Mouse (Mus musculus): Measurements from ENCODE around the gene Ffar1. TPM values are rescaled to one million over a fixed set of nuclear protein-coding genes. Genes with fewer than 3 reads are reported as not detected.

Ffar1 gene
- polyA plus RNA-seq, 1 experiment from 2014 or later = not detected

DNA sequence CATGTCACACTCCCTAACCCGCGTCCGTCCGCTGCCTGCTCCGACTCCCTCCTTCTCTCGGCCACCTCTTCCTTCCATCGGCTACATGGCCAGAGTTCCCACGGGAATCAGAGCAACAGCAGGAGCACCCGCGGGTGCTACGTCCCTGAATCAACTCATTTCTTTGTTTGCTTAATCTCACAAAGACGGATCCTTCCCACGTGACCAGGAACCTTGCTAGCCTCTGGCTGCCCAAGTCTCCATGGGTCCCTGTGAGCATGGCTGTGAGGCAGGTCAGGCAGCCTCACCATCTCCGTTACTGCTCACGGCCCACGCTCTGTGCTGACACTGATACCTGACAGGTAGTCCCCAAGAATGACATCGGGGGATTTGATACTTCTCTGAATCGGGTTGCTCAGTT lies 37.7 kb downstream of the Ffar1 start, which contains the start of gene Ffar2:
Gene Ffar2 (minus strand): TSS at position 101 of the 400 bp plus-strand sequence.
- Histone ChIP-seq H3K4me3 (ENCODE audit: low read length) (no peak within 1 kb of the TSS), H3K36me3 (ENCODE audit: control insufficient read depth, insufficient read depth, low read length) (no peaks in the 10 kb centered on the region), H3K27me3 (ENCODE audit: control insufficient read depth, insufficient read depth, low read length) (no peaks in the 10 kb centered on the region), H3K9me3 (ENCODE audit: control insufficient read depth, low read length) (no peaks in the 10 kb centered on the region), H3K4me1 (ENCODE audit: control insufficient read depth, insufficient read depth, low read length) (peaks cover 6% of the 10 kb centered on the region; the same call in 1 of the 2 replicates), H3K4me2 (replicated peaks; ENCODE audit: low read depth, low read length) (no peak within 1 kb of the TSS), H3K27ac (ENCODE audit: low read depth, low read length) (no peak within 1 kb of the TSS), H3K9ac (ENCODE audit: low read depth, low read length) (no peak within 1 kb of the TSS)
- 93% methylated on average over 18 of the region's 18 CpGs for WGBS
- ATAC-seq (ENCODE audit: low FRiP score, low TSS enrichment) = no peak

DNA sequence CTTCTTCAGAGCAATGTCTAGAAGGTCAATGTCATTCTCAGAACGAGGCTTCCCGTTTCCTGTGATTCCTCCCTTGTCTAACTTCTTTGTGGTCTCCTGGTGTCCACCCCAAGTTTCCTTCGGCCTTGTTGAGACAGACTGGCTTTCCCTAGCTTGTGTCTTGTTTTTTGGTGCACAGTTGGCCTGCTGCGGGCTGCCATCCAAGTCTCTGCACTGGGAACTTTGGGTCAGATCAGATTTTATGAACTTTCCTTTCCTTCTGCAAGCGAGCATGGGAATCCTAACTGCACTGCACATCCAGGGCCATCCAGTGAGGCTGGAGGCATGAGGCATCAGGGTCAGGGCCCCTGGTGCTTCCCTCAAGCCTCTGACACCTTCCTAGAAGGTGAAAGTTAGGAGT lies 39.8 kb downstream of the Ffar1 start:
- no peaks in the 10 kb centered on the region for H3K27me3 ChIP-seq (ENCODE audit: control insufficient read depth, insufficient read depth, low read length)
- H3K27ac ChIP-seq (ENCODE audit: low read depth, low read length) = no peak overlapping the region
- no peaks in the 10 kb centered on the region for H3K9me3 ChIP-seq (ENCODE audit: control insufficient read depth, low read length)
- H3K4me3 ChIP-seq (ENCODE audit: low read length) = no peak overlapping the region
- ATAC-seq (ENCODE audit: low FRiP score, low TSS enrichment) = no peak
- peaks cover 6% of the 10 kb centered on the region; the same call in 1 of the 2 replicates for H3K4me1 ChIP-seq (ENCODE audit: control insufficient read depth, insufficient read depth, low read length)
- H3K9ac ChIP-seq (ENCODE audit: low read depth, low read length) = no peak overlapping the region
- no peaks in the 10 kb centered on the region for H3K36me3 ChIP-seq (ENCODE audit: control insufficient read depth, insufficient read depth, low read length)
- no peak overlapping the region for H3K4me2 ChIP-seq (replicated peaks; ENCODE audit: low read depth, low read length)
- WGBS = 38% methylated on average over 5 of the region's 5 CpGs

DNA sequence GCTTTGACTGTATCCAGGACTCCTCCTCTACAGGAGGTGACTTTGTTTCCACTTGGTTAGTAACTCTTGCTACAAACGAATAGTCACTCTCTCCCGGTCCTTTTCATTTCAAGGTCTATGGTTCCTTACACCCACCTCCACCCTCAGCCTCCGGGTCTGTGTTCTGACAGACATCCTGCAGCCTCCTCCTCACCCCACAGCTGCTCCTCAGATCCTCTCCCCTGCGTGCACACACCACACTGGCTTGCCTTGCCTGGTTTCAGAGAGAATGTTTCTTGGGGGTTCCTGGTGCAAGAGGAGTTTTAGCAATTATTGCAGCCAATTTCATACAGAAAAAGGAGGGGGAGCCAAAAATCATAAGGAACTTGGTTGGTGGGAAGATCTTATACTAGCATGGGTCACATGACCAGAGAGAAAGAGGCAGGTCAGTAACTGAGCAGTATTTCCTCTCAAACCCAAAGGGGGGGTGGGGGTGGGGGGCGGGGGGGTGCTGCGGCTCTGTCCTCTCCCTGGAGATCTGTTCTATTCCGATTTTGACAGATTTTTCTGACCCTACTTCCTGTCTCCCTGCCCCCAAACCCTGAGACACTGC lies 40.4 kb downstream of the Ffar1 start:
- Histone ChIP-seq H3K27ac (ENCODE audit: low read depth, low read length) (no peak overlapping the region), H3K9me3 (ENCODE audit: control insufficient read depth, low read length) (no peaks in the 10 kb centered on the region), H3K9ac (ENCODE audit: low read depth, low read length) (no peak overlapping the region), H3K4me2 (replicated peaks; ENCODE audit: low read depth, low read length) (no peak overlapping the region), H3K36me3 (ENCODE audit: control insufficient read depth, insufficient read depth, low read length) (no peaks in the 10 kb centered on the region), H3K27me3 (ENCODE audit: control insufficient read depth, insufficient read depth, low read length) (no peaks in the 10 kb centered on the region), H3K4me3 (ENCODE audit: low read length) (no peak overlapping the region), H3K4me1 (ENCODE audit: control insufficient read depth, insufficient read depth, low read length) (peaks cover 6% of the 10 kb centered on the region; the same call in 1 of the 2 replicates)
- WGBS = 34% methylated on average over 7 of the region's 7 CpGs
- ATAC-seq (ENCODE audit: low FRiP score, low TSS enrichment) = no peak

DNA sequence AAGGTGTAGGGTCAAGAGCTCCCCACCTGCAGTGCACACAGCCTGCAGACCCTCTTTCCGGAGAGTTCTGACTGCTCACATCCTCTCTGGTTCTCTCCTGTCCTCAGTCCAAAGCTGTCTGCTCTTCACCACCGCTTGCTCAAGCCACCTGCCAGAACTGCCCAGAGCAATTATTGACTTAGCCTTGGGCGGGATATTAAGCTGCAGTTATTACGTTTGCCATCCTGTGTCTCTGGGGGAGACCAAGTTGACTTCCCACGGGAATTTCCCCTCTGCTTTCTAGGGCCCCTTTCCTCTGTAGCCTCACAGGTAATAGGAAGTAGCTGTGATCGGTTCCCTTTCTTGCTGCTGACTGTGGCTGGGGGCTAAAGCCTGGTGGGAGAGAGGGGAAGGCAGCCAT lies 41.2 kb downstream of the Ffar1 start:
- no peaks in the 10 kb centered on the region for H3K36me3 ChIP-seq (ENCODE audit: control insufficient read depth, insufficient read depth, low read length)
- H3K4me1 ChIP-seq (ENCODE audit: control insufficient read depth, insufficient read depth, low read length) = peaks cover 6% of the 10 kb centered on the region; the same call in 1 of the 2 replicates
- WGBS = 70% methylated on average over 6 of the region's 6 CpGs
- H3K9ac ChIP-seq (ENCODE audit: low read depth, low read length) = no peak overlapping the region
- H3K4me3 ChIP-seq (ENCODE audit: low read length) = no peak overlapping the region
- no peak for ATAC-seq (ENCODE audit: low FRiP score, low TSS enrichment)
- H3K27me3 ChIP-seq (ENCODE audit: control insufficient read depth, insufficient read depth, low read length) = no peaks in the 10 kb centered on the region
- H3K27ac ChIP-seq (ENCODE audit: low read depth, low read length) = no peak overlapping the region
- no peaks in the 10 kb centered on the region for H3K9me3 ChIP-seq (ENCODE audit: control insufficient read depth, low read length)
- H3K4me2 ChIP-seq (replicated peaks; ENCODE audit: low read depth, low read length) = no peak overlapping the region

DNA sequence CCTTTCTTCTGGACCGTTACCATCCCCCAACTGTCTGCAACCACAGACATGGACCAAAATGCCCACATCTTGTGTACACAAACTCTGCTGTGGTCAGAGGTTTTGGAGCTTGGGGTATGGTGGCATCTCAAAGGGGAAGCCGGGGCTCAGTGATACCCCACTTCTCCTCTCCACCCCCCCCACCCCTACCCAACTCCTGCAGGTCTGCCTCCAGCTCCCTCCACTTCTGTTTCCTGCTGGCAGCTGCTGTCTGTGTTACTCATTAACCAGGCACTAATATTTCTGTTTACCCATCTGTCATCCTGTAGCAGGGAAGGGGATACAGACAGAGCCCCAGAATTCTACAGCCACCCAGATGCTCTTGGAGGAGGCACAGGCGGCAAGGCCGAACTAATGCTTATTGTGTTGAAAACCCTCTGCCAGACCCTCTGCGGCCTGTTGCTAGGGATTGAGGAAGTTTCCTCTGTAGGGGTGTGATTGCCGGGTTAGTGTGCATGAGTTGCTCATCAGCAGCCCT lies 49.0 kb downstream of the Ffar1 start:
- H3K36me3 ChIP-seq (ENCODE audit: control insufficient read depth, insufficient read depth, low read length) = no peaks in the 10 kb centered on the region
- H3K4me3 ChIP-seq (ENCODE audit: low read length) = no peak overlapping the region
- WGBS = 76% methylated on average over 6 of the region's 6 CpGs
- H3K27ac ChIP-seq (ENCODE audit: low read depth, low read length) = no peak overlapping the region
- no peaks in the 10 kb centered on the region for H3K9me3 ChIP-seq (ENCODE audit: control insufficient read depth, low read length)
- no peaks in the 10 kb centered on the region for H3K4me1 ChIP-seq (ENCODE audit: control insufficient read depth, insufficient read depth, low read length)
- H3K4me2 ChIP-seq (replicated peaks; ENCODE audit: low read depth, low read length) = no peak overlapping the region
- H3K27me3 ChIP-seq (ENCODE audit: control insufficient read depth, insufficient read depth, low read length) = no peaks in the 10 kb centered on the region
- H3K9ac ChIP-seq (ENCODE audit: low read depth, low read length) = no peak overlapping the region
- no peak for ATAC-seq (ENCODE audit: low FRiP score, low TSS enrichment)

DNA sequence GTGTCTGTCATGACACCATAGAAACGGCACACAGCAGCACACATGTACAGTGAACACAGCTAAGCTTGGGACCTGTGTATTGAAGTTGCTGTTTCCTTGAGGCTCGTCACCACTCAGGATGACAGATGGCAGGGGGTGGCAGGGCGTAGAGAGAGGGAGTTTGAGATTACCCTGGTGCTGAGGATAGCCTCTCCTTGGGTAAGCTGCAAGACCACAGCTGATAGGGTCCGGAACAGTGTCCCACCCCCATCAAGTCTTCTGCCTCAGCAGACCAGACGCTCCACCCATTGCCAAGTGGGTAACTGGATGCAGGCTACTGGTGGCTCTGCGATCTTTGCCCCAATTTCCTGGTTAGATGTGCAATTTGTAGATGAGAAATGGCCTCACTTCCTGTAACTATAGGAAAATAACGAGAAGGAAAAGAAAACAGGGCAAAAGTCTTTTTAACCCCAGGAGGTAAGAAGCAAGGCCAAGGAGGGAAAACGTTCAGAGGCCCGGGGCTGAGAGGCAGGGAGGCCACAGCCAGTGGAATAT lies 49.5 kb downstream of the Ffar1 start:
- Histone ChIP-seq H3K9ac (ENCODE audit: low read depth, low read length) (no peak overlapping the region), H3K4me1 (ENCODE audit: control insufficient read depth, insufficient read depth, low read length) (no peaks in the 10 kb centered on the region), H3K4me2 (replicated peaks; ENCODE audit: low read depth, low read length) (no peak overlapping the region), H3K36me3 (ENCODE audit: control insufficient read depth, insufficient read depth, low read length) (no peaks in the 10 kb centered on the region), H3K27ac (ENCODE audit: low read depth, low read length) (no peak overlapping the region), H3K27me3 (ENCODE audit: control insufficient read depth, insufficient read depth, low read length) (no peaks in the 10 kb centered on the region), H3K4me3 (ENCODE audit: low read length) (no peak overlapping the region), H3K9me3 (ENCODE audit: control insufficient read depth, low read length) (no peaks in the 10 kb centered on the region)
- whole genome bisulfite sequencing = 50% methylated on average over 9 of the region's 9 CpGs
- ATAC-seq (ENCODE audit: low FRiP score, low TSS enrichment) = no peak

DNA sequence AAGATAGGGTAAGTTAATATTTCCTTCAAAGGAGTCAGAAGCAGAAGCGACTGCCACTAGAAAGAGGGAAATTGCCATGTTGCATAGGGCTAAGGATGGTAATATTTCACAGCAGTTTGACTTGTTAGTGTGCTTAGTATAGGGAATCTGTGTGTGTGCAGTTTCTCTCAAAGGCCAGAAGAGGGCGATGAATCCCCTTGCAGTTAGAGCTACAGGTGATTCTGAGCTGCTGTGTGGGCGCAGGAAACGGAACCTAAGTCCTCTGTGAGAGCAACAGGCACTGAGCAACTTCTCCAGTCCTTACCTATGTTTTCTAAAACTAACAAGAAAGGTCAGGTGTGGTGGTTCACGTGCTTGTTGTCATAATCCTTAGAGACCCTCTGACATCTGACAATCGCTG lies 51.0 kb downstream of the Ffar1 start:
- Histone ChIP-seq H3K4me1 (ENCODE audit: control insufficient read depth, insufficient read depth, low read length) (no peaks in the 10 kb centered on the region), H3K27ac (ENCODE audit: low read depth, low read length) (no peak overlapping the region), H3K4me2 (replicated peaks; ENCODE audit: low read depth, low read length) (no peak overlapping the region), H3K4me3 (ENCODE audit: low read length) (no peak overlapping the region), H3K9ac (ENCODE audit: low read depth, low read length) (no peak overlapping the region), H3K27me3 (ENCODE audit: control insufficient read depth, insufficient read depth, low read length) (no peaks in the 10 kb centered on the region), H3K36me3 (ENCODE audit: control insufficient read depth, insufficient read depth, low read length) (no peaks in the 10 kb centered on the region), H3K9me3 (ENCODE audit: control insufficient read depth, low read length) (no peaks in the 10 kb centered on the region)
- 52% methylated on average over 6 of the region's 6 CpGs for WGBS
- ATAC-seq (ENCODE audit: low FRiP score, low TSS enrichment) = no peak

Other genes starting within 250 kb of the Ffar1 start
- gene Upk1a, start 248.7 kb downstream of the Ffar1 start, polyA plus RNA-seq (2014; fragmentation: Nextera tagmentation; extraction: Ambion mirVana) = 2.2 and 2.3 TPM in 2 replicates
- gene Cox6b1, start 235.4 kb downstream of the Ffar1 start, polyA plus RNA-seq (2014; fragmentation: Nextera tagmentation; extraction: Ambion mirVana) = 961 and 1,287 TPM in 2 replicates
- gene Etv2, start 225.7 kb downstream of the Ffar1 start, polyA plus RNA-seq (2014; fragmentation: Nextera tagmentation; extraction: Ambion mirVana) = not detected in 2 replicates
- 93.4 and 111 TPM in 2 replicates for gene Rbm42, start 211.2 kb downstream of the Ffar1 start, polyA plus RNA-seq (2014; fragmentation: Nextera tagmentation; extraction: Ambion mirVana)
- gene Haus5, start 196.6 kb downstream of the Ffar1 start, polyA plus RNA-seq (2014; fragmentation: Nextera tagmentation; extraction: Ambion mirVana) = 45.8 and 58.6 TPM in 2 replicates
- gene Pmis2, start 190.0 kb downstream of the Ffar1 start, polyA plus RNA-seq (2014; fragmentation: Nextera tagmentation; extraction: Ambion mirVana) = not detected in 2 replicates
- not detected in 2 replicates for gene 2200002J24Rik, start 162.6 kb downstream of the Ffar1 start, polyA plus RNA-seq (2014; fragmentation: Nextera tagmentation; extraction: Ambion mirVana)
- gene Atp4a, start 149.4 kb downstream of the Ffar1 start, polyA plus RNA-seq (2014; fragmentation: Nextera tagmentation; extraction: Ambion mirVana) = 1.2 and 1.3 TPM in 2 replicates
- gene Tmem147, start 132.0 kb downstream of the Ffar1 start, polyA plus RNA-seq (2014; fragmentation: Nextera tagmentation; extraction: Ambion mirVana) = 202 and 206 TPM in 2 replicates
- 0.61 and 1.6 TPM in 2 replicates for gene Gapdhs, start 117.9 kb downstream of the Ffar1 start, polyA plus RNA-seq (2014; fragmentation: Nextera tagmentation; extraction: Ambion mirVana)
- 1.1 and 1.6 TPM in 2 replicates for gene Sbsn, start 110.1 kb downstream of the Ffar1 start, polyA plus RNA-seq (2014; fragmentation: Nextera tagmentation; extraction: Ambion mirVana)
- 0.74 and 0.95 TPM in 2 replicates for gene Dmkn, start 97.8 kb downstream of the Ffar1 start, polyA plus RNA-seq (2014; fragmentation: Nextera tagmentation; extraction: Ambion mirVana)
- not detected in 2 replicates for gene Krtdap, start 73.7 kb downstream of the Ffar1 start, polyA plus RNA-seq (2014; fragmentation: Nextera tagmentation; extraction: Ambion mirVana)
- gene Ffar2, start 37.8 kb downstream of the Ffar1 start, polyA plus RNA-seq (2014; fragmentation: Nextera tagmentation; extraction: Ambion mirVana) = 0.31 TPM in 1 of 2 replicates, not detected in the other
- not detected in 2 replicates for gene Ffar3, start 5.4 kb downstream of the Ffar1 start, polyA plus RNA-seq (2014; fragmentation: Nextera tagmentation; extraction: Ambion mirVana)
- gene Cd22, start 18.8 kb upstream of the Ffar1 start, polyA plus RNA-seq (2014; fragmentation: Nextera tagmentation; extraction: Ambion mirVana) = 0.55 TPM in 1 of 2 replicates, not detected in the other
- 0.28 and 0.30 TPM in 2 replicates for gene Mag, start 53.3 kb upstream of the Ffar1 start, polyA plus RNA-seq (2014; fragmentation: Nextera tagmentation; extraction: Ambion mirVana)
- gene Hamp2, start 63.1 kb upstream of the Ffar1 start, polyA plus RNA-seq (2014; fragmentation: Nextera tagmentation; extraction: Ambion mirVana) = not detected in 2 replicates
- gene Hamp, start 82.5 kb upstream of the Ffar1 start, polyA plus RNA-seq (2014; fragmentation: Nextera tagmentation; extraction: Ambion mirVana) = not detected in 2 replicates
- gene Usf2, start 95.2 kb upstream of the Ffar1 start, polyA plus RNA-seq (2014; fragmentation: Nextera tagmentation; extraction: Ambion mirVana) = 21.1 and 29.2 TPM in 2 replicates
- gene Lsr, start 111.9 kb upstream of the Ffar1 start, polyA plus RNA-seq (2014; fragmentation: Nextera tagmentation; extraction: Ambion mirVana) = 48.5 and 57.1 TPM in 2 replicates
- 5.3 TPM in 2 replicates for gene Fam187b, start 112.2 kb upstream of the Ffar1 start, polyA plus RNA-seq (2014; fragmentation: Nextera tagmentation; extraction: Ambion mirVana)
- 23.3 and 25.8 TPM in 2 replicates for gene Fxyd5, start 180.9 kb upstream of the Ffar1 start, polyA plus RNA-seq (2014; fragmentation: Nextera tagmentation; extraction: Ambion mirVana)
- gene Fxyd7, start 189.9 kb upstream of the Ffar1 start, polyA plus RNA-seq (2014; fragmentation: Nextera tagmentation; extraction: Ambion mirVana) = 8.0 and 9.5 TPM in 2 replicates
- gene Fxyd1, start 195.6 kb upstream of the Ffar1 start, polyA plus RNA-seq (2014; fragmentation: Nextera tagmentation; extraction: Ambion mirVana) = 29.8 and 46.3 TPM in 2 replicates
- 0.47 TPM in 1 of 2 replicates, not detected in the other for gene Lgi4, start 197.8 kb upstream of the Ffar1 start, polyA plus RNA-seq (2014; fragmentation: Nextera tagmentation; extraction: Ambion mirVana)
- 13.4 and 18.2 TPM in 2 replicates for gene Fxyd3, start 215.1 kb upstream of the Ffar1 start, polyA plus RNA-seq (2014; fragmentation: Nextera tagmentation; extraction: Ambion mirVana)